ENCODE assay signal across 9 mouse cellular contexts in the genomic region with DNA sequence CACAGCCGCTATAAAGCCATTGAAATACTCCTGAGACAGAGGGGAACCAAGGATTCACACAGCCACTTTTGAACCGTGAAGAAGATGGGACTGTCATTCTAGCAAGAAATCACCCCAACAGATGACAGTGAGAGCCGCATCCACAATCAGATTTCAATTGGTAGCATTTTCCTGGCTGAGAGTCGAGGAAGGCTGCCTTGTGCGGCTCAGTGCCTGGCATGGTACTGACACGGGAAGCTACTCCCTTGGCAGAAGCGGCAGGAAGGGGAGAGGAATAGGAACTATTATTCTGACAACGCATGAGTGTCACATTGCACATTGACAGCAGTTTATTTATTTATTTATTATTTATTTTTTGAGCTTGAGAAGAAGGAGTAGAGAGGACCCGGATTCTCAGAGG.
"Had no signal": no experiment of that assay in that cellular context is flagged by ENCODE, and none has a peak within 500 bp of the region (broad histone marks: within the 10 kb centered on the region; RNA-seq: fewer than 3 reads in every experiment).

No protein-coding gene starts in this region.

- ATAC-seq: liver, embryonic 12.5 days had no signal

- DNase-seq: kidney, postnatal 14 days; layer of hippocampus, postnatal 36 days; lung, embryonic 14.5 days; lung, postnatal 10 days; lung, postnatal 4 days; right cerebral cortex, adult 18-20 months; right cerebral cortex, postnatal 25 days; thymus, postnatal 36 days had no signal
